Mouse (Mus musculus) MEL (cell line): ENCODE results near the gene Bpifc. TPM values are rescaled to one million over a fixed set of nuclear protein-coding genes. Genes with fewer than 3 reads are reported as not detected.

Experiments used
- DNase-seq: peaks from one replicate; pipeline ENCODE4 v3.0.0; 2011; ENCODE audit warnings: low read depth, low spot score
- H3K27ac ChIP-seq: 2 replicates; pipeline ENCODE4 v1.5.1; 2012; ENCODE audit warnings: low read depth, mild to moderate bottlenecking, control low read depth, low read length, moderate library complexity; ENCODE audit not compliant: control insufficient read depth
- H3K27me3 ChIP-seq, 2 experiments: fragments of 150-350 bp in 1 of 2; sonication (generic) in 1 of 2; 2 replicates each; pipeline ENCODE4 v1.6.1; 2012; ENCODE audit warnings: low read length in 2 of 2, mild to moderate bottlenecking in 2 of 2, improper control_type of control experiment in 1 of 2, moderate library complexity in 1 of 2; ENCODE audit not compliant: insufficient read depth in 2 of 2, control insufficient read depth in 1 of 2
- H3K36me3 ChIP-seq, 2 experiments: 2 replicates each; pipeline ENCODE4 v1.6.1; 2012 to 2014; ENCODE audit warnings: low read length in 2 of 2, improper control_type of control experiment in 1 of 2, inconsistent platforms in 1 of 2, mild to moderate bottlenecking in 1 of 2; ENCODE audit not compliant: insufficient read depth in 2 of 2, control insufficient read depth in 1 of 2
- H3K4me1 ChIP-seq, 2 experiments: fragments of 150-350 bp in 1 of 2; sonication (generic) in 1 of 2; 2 replicates each; pipeline ENCODE4 v1.6.1; 2012; ENCODE audit warnings: low read length in 2 of 2, improper control_type of control experiment in 1 of 2, mild to moderate bottlenecking in 1 of 2; ENCODE audit not compliant: insufficient read depth in 2 of 2, control insufficient read depth in 1 of 2
- H3K4me3 ChIP-seq, 2 experiments: fragments of 150-350 bp in 1 of 2; sonication (generic) in 1 of 2; 2 replicates each; pipeline ENCODE4 v1.5.1; 2012; ENCODE audit warnings: low read depth in 2 of 2, low read length in 2 of 2, mild to moderate bottlenecking in 2 of 2, moderate library complexity in 2 of 2, control low read depth in 1 of 2, improper control_type of control experiment in 1 of 2; ENCODE audit not compliant: control insufficient read depth in 1 of 2, insufficient read depth in 1 of 2
- H3K79me2 ChIP-seq: 2 replicates; pipeline ENCODE4 v1.6.1; 2012; ENCODE audit warnings: mild to moderate bottlenecking, low read length, moderate library complexity; ENCODE audit not compliant: control insufficient read depth, poor library complexity, insufficient read depth
- H3K9ac ChIP-seq: 2 replicates; pipeline ENCODE4 v1.6.1; 2012; ENCODE audit warnings: low read depth, mild to moderate bottlenecking, control low read depth, low read length, moderate library complexity; ENCODE audit not compliant: control insufficient read depth, poor library complexity, severe bottlenecking
- H3K9me3 ChIP-seq: fragments of 150-350 bp; sonication (generic); replicated peaks from 2 replicates; pipeline ENCODE4 v1.6.1; 2012; ENCODE audit warnings: mild to moderate bottlenecking, low read length, improper control_type of control experiment, moderate library complexity; ENCODE audit not compliant: insufficient read depth
- BHLHE40 ChIP-seq: IDR thresholded peaks from 2 replicates; pipeline ENCODE4 v1.6.1; 2012; ENCODE audit warnings: low read depth, mild to moderate bottlenecking, inconsistent platforms, low read length, improper control_type of control experiment, borderline replicate concordance
- CHD1 ChIP-seq: IDR thresholded peaks from 2 replicates; pipeline ENCODE4 v1.6.1; 2012; ENCODE audit warnings: low read depth, mild to moderate bottlenecking, inconsistent platforms, low read length, improper control_type of control experiment
- CHD2 ChIP-seq: IDR thresholded peaks from 2 replicates; pipeline ENCODE4 v1.6.1; 2011; ENCODE audit warnings: low read length, improper control_type of control experiment
- CTCF ChIP-seq, 3 experiments: IDR thresholded peaks in 2 of 3; conservative IDR thresholded peaks in 1 of 3; 2 replicates each; pipeline ENCODE4 v1.5.1; 2011 to 2012; ENCODE audit warnings: low read length in 3 of 3, low read depth in 2 of 3, mild to moderate bottlenecking in 2 of 3, improper control_type of control experiment in 1 of 3, inconsistent platforms in 1 of 3, mixed read lengths in 1 of 3, moderate library complexity in 1 of 3; ENCODE audit not compliant: control insufficient read depth in 1 of 3, insufficient read depth in 1 of 3, poor library complexity in 1 of 3, severe bottlenecking in 1 of 3
- E2F4 ChIP-seq: IDR thresholded peaks from 2 replicates; pipeline ENCODE4 v1.6.1; 2011; ENCODE audit warnings: low read depth, low read length, improper control_type of control experiment, borderline replicate concordance
- EP300 ChIP-seq, 2 experiments: IDR thresholded peaks; 2 replicates each; pipeline ENCODE4 v1.6.1; 2011; ENCODE audit warnings: improper control_type of control experiment in 2 of 2, low read length in 2 of 2, low read depth in 1 of 2, mild to moderate bottlenecking in 1 of 2
- HCFC1 ChIP-seq: IDR thresholded peaks from 2 replicates; pipeline ENCODE4 v1.6.1; 2012; ENCODE audit warnings: low read depth, mild to moderate bottlenecking, inconsistent platforms, low read length, improper control_type of control experiment, moderate library complexity
- KAT2A ChIP-seq: conservative IDR thresholded peaks from 2 replicates; pipeline ENCODE4 v1.6.1; 2012; ENCODE audit warnings: low read depth, low read length, improper control_type of control experiment, inconsistent platforms
- MAX ChIP-seq: IDR thresholded peaks from 2 replicates; pipeline ENCODE4 v1.6.1; 2011; ENCODE audit warnings: low read length, improper control_type of control experiment
- MAZ ChIP-seq: IDR thresholded peaks from 2 replicates; pipeline ENCODE4 v1.6.1; 2012; ENCODE audit warnings: low read depth, mild to moderate bottlenecking, inconsistent platforms, low read length, improper control_type of control experiment
- MEF2A ChIP-seq: IDR thresholded peaks from 2 replicates; pipeline ENCODE4 v1.6.1; 2014; ENCODE audit warnings: low read depth, mild to moderate bottlenecking, inconsistent platforms, low read length, improper control_type of control experiment; ENCODE audit not compliant: poor library complexity, insufficient replicate concordance, severe bottlenecking; ENCODE audit errors: extremely low read depth
- MYB ChIP-seq: IDR thresholded peaks from 2 replicates; pipeline ENCODE4 v1.6.1; 2011; ENCODE audit warnings: mild to moderate bottlenecking, low read depth, low read length, improper control_type of control experiment
- NELFE ChIP-seq: IDR thresholded peaks from 2 replicates; pipeline ENCODE4 v1.6.1; 2011; ENCODE audit warnings: low read depth, low read length, improper control_type of control experiment
- NRF1 ChIP-seq: IDR thresholded peaks from 2 replicates; pipeline ENCODE4 v1.6.1; 2014; ENCODE audit warnings: low read depth, mild to moderate bottlenecking, inconsistent platforms, low read length, improper control_type of control experiment, moderate library complexity; ENCODE audit not compliant: poor library complexity, insufficient read depth, severe bottlenecking
- POLR2A ChIP-seq, 2 experiments: IDR thresholded peaks; 2 replicates each; pipeline ENCODE4 v1.6.1; 2011 to 2012; ENCODE audit warnings: low read length in 2 of 2, mild to moderate bottlenecking in 2 of 2, control low read depth in 1 of 2, improper control_type of control experiment in 1 of 2, low read depth in 1 of 2, moderate library complexity in 1 of 2; ENCODE audit not compliant: control insufficient read depth in 1 of 2, insufficient read depth in 1 of 2, poor library complexity in 1 of 2
- POLR2AphosphoS2 ChIP-seq: IDR thresholded peaks from 2 replicates; pipeline ENCODE4 v1.6.1; 2011; ENCODE audit warnings: low read length, improper control_type of control experiment
- RCOR1 ChIP-seq: IDR thresholded peaks from 2 replicates; pipeline ENCODE4 v1.6.1; 2012; ENCODE audit warnings: low read depth, mild to moderate bottlenecking, inconsistent platforms, low read length, improper control_type of control experiment
- SIN3A ChIP-seq: IDR thresholded peaks from 2 replicates; pipeline ENCODE4 v1.6.1; 2012; ENCODE audit warnings: low read length, improper control_type of control experiment, inconsistent platforms
- SMC3 ChIP-seq: IDR thresholded peaks from 2 replicates; pipeline ENCODE4 v1.6.1; 2011; ENCODE audit warnings: low read depth, low read length, improper control_type of control experiment
- TBP ChIP-seq: IDR thresholded peaks from 2 replicates; pipeline ENCODE4 v1.8.0; 2011; ENCODE audit warnings: low read depth, low read length, improper control_type of control experiment
- UBTF ChIP-seq: IDR thresholded peaks from 2 replicates; pipeline ENCODE4 v1.6.1; 2012; ENCODE audit warnings: low read depth, mild to moderate bottlenecking, inconsistent platforms, low read length, improper control_type of control experiment, moderate library complexity, borderline replicate concordance; ENCODE audit not compliant: insufficient read depth
- USF1 ChIP-seq: IDR thresholded peaks from 2 replicates; pipeline ENCODE4 v1.6.1; 2014; ENCODE audit warnings: low read depth, mild to moderate bottlenecking, inconsistent platforms, low read length, improper control_type of control experiment, moderate library complexity
- USF2 ChIP-seq, 2 experiments: IDR thresholded peaks; 2 replicates each; pipeline ENCODE4 v1.6.1; 2011 to 2012; ENCODE audit warnings: improper control_type of control experiment in 2 of 2, low read length in 2 of 2, borderline replicate concordance in 1 of 2, inconsistent platforms in 1 of 2, low read depth in 1 of 2, mild to moderate bottlenecking in 1 of 2; ENCODE audit not compliant: insufficient read depth in 1 of 2
- ZKSCAN1 ChIP-seq: IDR thresholded peaks from 2 replicates; pipeline ENCODE4 v1.6.1; 2012; ENCODE audit warnings: low read depth, mild to moderate bottlenecking, inconsistent platforms, low read length, improper control_type of control experiment, moderate library complexity
- ZMIZ1 ChIP-seq: IDR thresholded peaks from 2 replicates; pipeline ENCODE4 v1.6.1; 2012; ENCODE audit warnings: low read depth, mild to moderate bottlenecking, inconsistent platforms, low read length, improper control_type of control experiment, moderate library complexity
- ZNF384 ChIP-seq: IDR thresholded peaks from 2 replicates; pipeline ENCODE4 v1.6.1; 2012; ENCODE audit warnings: low read depth, mild to moderate bottlenecking, inconsistent platforms, low read length, improper control_type of control experiment
- polyA plus RNA-seq, 2 experiments: library from polyadenylated mRNA; stranded (reverse) in 1 of 2; unstranded in 1 of 2; fragments of >175 nt in 1 of 2; fragments of >200 nt in 1 of 2; gene quantifications; 2 replicates each; pipeline versions ENCODE4 v1.2.1 to v1.2.4; 2012; ENCODE audit warnings: low replicate concordance in 2 of 2, low read depth in 1 of 2; ENCODE audit not compliant: insufficient read length in 2 of 2, insufficient read depth in 1 of 2, missing spikeins in 1 of 2
- total RNA-seq: library from RNA; depleted of rRNA; stranded (reverse); fragments of 300-350 nt; gene quantifications from 2 replicates; pipeline ENCODE4 v1.2.3, GENCODE M21; 2012

Bpifc gene
- total and polyA plus RNA-seq, 3 experiments: 0.03 TPM; not detected in 2

DNA sequence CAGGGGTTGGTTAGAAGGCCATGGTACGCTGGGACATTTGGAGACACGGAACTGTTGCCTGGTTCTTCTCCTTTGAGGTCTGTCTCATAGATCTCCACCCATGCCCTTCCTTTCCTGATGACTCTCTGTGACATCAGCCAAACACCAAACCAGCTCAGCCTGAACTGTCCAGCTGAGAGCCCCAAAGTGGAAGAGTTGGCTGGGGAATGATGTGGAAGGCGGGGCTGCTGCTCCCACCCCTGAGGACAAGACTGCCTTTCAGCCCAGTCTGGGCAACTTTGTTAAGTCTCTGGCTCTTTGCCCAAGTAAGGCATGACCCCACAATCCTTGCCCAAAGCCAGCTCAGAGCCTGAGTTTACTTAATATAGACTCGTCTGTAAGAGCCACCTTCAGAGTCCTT is 38.8 kb downstream of the Bpifc start:
- no peak for DNase-seq
- Histone ChIP-seq H3K36me3 (no peaks in the 10 kb centered on the region), H3K27ac (no peak overlapping the region), H3K9ac (no peak overlapping the region), H3K4me3 (no peak overlapping the region), H3K4me1 (no peaks in the 10 kb centered on the region), H3K79me2 (no peaks in the 10 kb centered on the region), H3K9me3 (no peaks in the 10 kb centered on the region), H3K27me3 (no peaks in the 10 kb centered on the region; a peak in 2 of 4 replicates)
- no peak for TF ChIP-seq NRF1
- no peak for TF ChIP-seq SMC3
- no peak for TF ChIP-seq MEF2A
- no peak for TF ChIP-seq SIN3A
- no peak for TF ChIP-seq HCFC1
- TF ChIP-seq KAT2A: no peak
- no peak for TF ChIP-seq NELFE
- TF ChIP-seq USF1: no peak
- no peak for TF ChIP-seq BHLHE40
- TF ChIP-seq POLR2AphosphoS2: no peak
- TF ChIP-seq MAX: no peak
- no peak for TF ChIP-seq CHD1
- TF ChIP-seq UBTF: no peak
- TF ChIP-seq ZMIZ1: no peak
- no peak for TF ChIP-seq E2F4
- TF ChIP-seq POLR2A (IDR thresholded peaks at IDR 0.05; ENCODE audit: control insufficient read depth in 1 of 2, insufficient read depth in 1 of 2, low read depth in 1 of 2, low read length in 2 of 2, poor library complexity in 1 of 2): no peak
- TF ChIP-seq EP300 (IDR thresholded peaks at IDR 0.05; ENCODE audit: low read depth in 1 of 2, low read length in 2 of 2): no peak
- TF ChIP-seq ZKSCAN1: no peak

DNA sequence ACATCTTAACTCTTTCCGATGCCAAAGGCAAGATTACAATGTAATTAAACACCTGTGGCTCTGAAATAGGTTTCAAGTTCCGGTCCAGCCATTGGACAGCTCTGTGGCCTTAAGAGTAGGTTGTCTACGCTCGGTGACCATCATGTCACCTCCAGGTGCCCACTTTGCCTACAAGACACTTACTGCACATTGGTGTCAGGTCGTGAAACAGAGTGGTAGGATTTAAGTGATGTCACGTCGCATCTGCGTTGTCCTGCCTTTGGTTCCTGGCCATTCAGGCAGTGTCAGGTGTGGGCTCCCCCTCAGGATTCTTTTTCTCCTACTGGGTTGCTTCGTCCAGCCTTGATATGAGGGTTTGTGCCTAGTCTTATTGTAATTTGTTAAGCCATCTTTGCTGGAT is 39.9 kb downstream of the Bpifc start:
- DNase-seq: no peak
- no peaks in the 10 kb centered on the region for H3K4me1 ChIP-seq

More for the DNA sequence above, 39.9 kb downstream of the Bpifc start:
- Histone ChIP-seq H3K9me3 (no peaks in the 10 kb centered on the region), H3K4me3 (no peak overlapping the region), H3K36me3 (no peaks in the 10 kb centered on the region), H3K9ac (no peak overlapping the region), H3K27me3 (no peaks in the 10 kb centered on the region; a peak in 2 of 4 replicates), H3K79me2 (no peaks in the 10 kb centered on the region), H3K27ac (no peak overlapping the region)
- TF ChIP-seq TBP (no peak), MAX (no peak), MAZ (no peak), MYB (no peak), KAT2A (no peak), POLR2AphosphoS2 (no peak), USF2 (IDR thresholded peaks at IDR 0.05; ENCODE audit: borderline replicate concordance in 1 of 2, insufficient read depth in 1 of 2, low read depth in 1 of 2, low read length in 2 of 2) (no peak), BHLHE40 (no peak), CTCF (IDR thresholded peaks at IDR 0.05 in 2 of 3, conservative IDR thresholded peaks at IDR 0.05 in 1 of 3; ENCODE audit: control insufficient read depth in 1 of 3, insufficient read depth in 1 of 3, low read depth in 2 of 3, low read length in 3 of 3, poor library complexity in 1 of 3, severe bottlenecking in 1 of 3) (no peak), NELFE (no peak), MEF2A (no peak), CHD2 (no peak), RCOR1 (no peak), UBTF (no peak), ZNF384 (no peak)
